Comparison of ENCODE assay signal across 9 mouse cellular contexts in the genomic region with DNA sequence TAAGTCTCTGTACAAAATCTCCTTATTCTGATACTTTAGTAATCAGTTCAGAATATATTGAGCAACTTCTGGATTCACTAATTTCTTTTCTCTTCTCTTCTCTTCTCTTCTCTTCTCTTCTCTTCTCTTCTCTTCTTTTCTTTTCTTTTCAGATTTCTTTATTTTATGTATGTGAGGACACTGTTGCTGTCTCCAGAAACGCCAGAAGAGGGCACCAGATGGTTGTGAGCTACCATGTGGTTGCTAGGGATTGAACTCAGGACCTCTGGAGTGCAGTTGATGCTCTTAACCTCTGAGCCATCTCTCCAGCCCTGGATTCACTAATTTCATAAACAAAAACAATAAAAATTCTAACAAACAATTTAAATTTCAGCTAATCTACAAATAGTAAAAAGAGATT. TPM values are rescaled to one million over a fixed set of nuclear protein-coding genes. Genes with fewer than 3 reads are reported as not detected.
A peak's percentile ranks its signal among the peaks of the same experiment; 100 is the strongest.
DNase-seq lines count a peak whose midpoint lies in the region; ATAC-seq and TF ChIP-seq lines count a peak whose summit lies in the region.
"Had no signal": no experiment of that assay in that cellular context is flagged by ENCODE, and none has a peak within 500 bp of the region (broad histone marks: within the 10 kb centered on the region; RNA-seq: fewer than 3 reads in every experiment).

No protein-coding gene starts in this region.

- H3K27me3 ChIP-seq in intestine, postnatal 0 days (replicated peaks; ENCODE audit: control insufficient read depth, insufficient read depth, low read length) = peaks cover 70% of the 10 kb centered on the region
- H3K27me3 ChIP-seq in intestine, embryonic 16.5 days (replicated peaks; ENCODE audit: control insufficient read depth, insufficient read depth, low read length) = peaks cover 25% of the 10 kb centered on the region
- no peaks in the 10 kb centered on the region for H3K27me3 ChIP-seq in forebrain, embryonic 15.5 days
- H3K27me3 ChIP-seq: limb, embryonic 12.5 days had no signal

- H3K27ac ChIP-seq in intestine, postnatal 0 days (ENCODE audit: low read depth, low read length) = no peak overlapping the region
- H3K27ac ChIP-seq in intestine, embryonic 16.5 days (ENCODE audit: low read length) = no peak overlapping the region
- no peak overlapping the region for H3K27ac ChIP-seq in cortical plate, adult 2 months (ENCODE audit: insufficient read depth, low read length)
- H3K27ac ChIP-seq in forebrain, embryonic 15.5 days (replicated peaks) = no peak overlapping the region
- H3K27ac ChIP-seq: limb, embryonic 12.5 days had no signal

- TF ChIP-seq CTCF in intestine, postnatal 0 days (IDR thresholded peaks at IDR 0.05; ENCODE audit: low read depth) = peak; percentile 80
- peak; percentile 70 for TF ChIP-seq CTCF in cortical plate, adult 2 months (IDR thresholded peaks at IDR 0.05; ENCODE audit: extremely low read depth, insufficient read depth, low read length)

- no peaks in the 10 kb centered on the region for H3K9me3 ChIP-seq in intestine, postnatal 0 days (ENCODE audit: control insufficient read depth)
- no peaks in the 10 kb centered on the region for H3K9me3 ChIP-seq in intestine, embryonic 16.5 days (ENCODE audit: control insufficient read depth, low read length)
- no peaks in the 10 kb centered on the region for H3K9me3 ChIP-seq in forebrain, embryonic 15.5 days
- H3K9me3 ChIP-seq: limb, embryonic 12.5 days had no signal

- no peak for ATAC-seq in intestine, postnatal 0 days
- ATAC-seq in intestine, embryonic 16.5 days = no peak
- ATAC-seq in forebrain, embryonic 15.5 days (replicated peaks) = no peak

- peak; percentile 8 to 27 for DNase-seq in CD8-positive naive resting alpha-beta T cell, adult 2 months (ENCODE audit: low read depth in 2 of 2, low spot score in 2 of 2)
- DNase-seq in NIH3T3 (ENCODE audit: low read depth) = peak; percentile 76
- DNase-seq in layer of hippocampus, postnatal 14 days (ENCODE audit: low spot score in 2 of 2) = peak; percentile 42 to 66
- peak; percentile 63 to 75 for DNase-seq in right cerebral cortex, postnatal 10 days (ENCODE audit: low spot score in 2 of 2)

- H3K9ac ChIP-seq in intestine, postnatal 0 days (ENCODE audit: low read depth, low read length) = no peak overlapping the region
- H3K9ac ChIP-seq in intestine, embryonic 16.5 days (ENCODE audit: low read depth, low read length) = no peak overlapping the region
- H3K9ac ChIP-seq in forebrain, embryonic 15.5 days (replicated peaks) = no peak overlapping the region
- H3K9ac ChIP-seq: limb, embryonic 12.5 days had no signal

- no peak overlapping the region for H3K4me2 ChIP-seq in intestine, postnatal 0 days (replicated peaks; ENCODE audit: low read depth)
- H3K4me2 ChIP-seq in intestine, embryonic 16.5 days (ENCODE audit: low read depth, low read length) = no peak overlapping the region
- H3K4me2 ChIP-seq in forebrain, embryonic 15.5 days (replicated peaks) = no peak overlapping the region
- H3K4me2 ChIP-seq: limb, embryonic 12.5 days had no signal

- H3K4me3 ChIP-seq in intestine, postnatal 0 days (ENCODE audit: low read depth, low read length) = no peak overlapping the region
- H3K4me3 ChIP-seq in intestine, embryonic 16.5 days (ENCODE audit: low read length) = no peak overlapping the region
- no peak overlapping the region for H3K4me3 ChIP-seq in cortical plate, adult 2 months (ENCODE audit: insufficient read depth, low read length)
- H3K4me3 ChIP-seq in forebrain, embryonic 15.5 days = no peak overlapping the region
- H3K4me3 ChIP-seq: limb, embryonic 12.5 days had no signal

- H3K4me1 ChIP-seq in intestine, postnatal 0 days (replicated peaks; ENCODE audit: control insufficient read depth, insufficient read depth, low read length) = no peaks in the 10 kb centered on the region
- H3K4me1 ChIP-seq in intestine, embryonic 16.5 days (ENCODE audit: control insufficient read depth, insufficient read depth, low read length) = no peaks in the 10 kb centered on the region
- no peaks in the 10 kb centered on the region for H3K4me1 ChIP-seq in cortical plate, adult 2 months (ENCODE audit: control insufficient read depth, insufficient read depth, low read length)
- H3K4me1 ChIP-seq in forebrain, embryonic 15.5 days = no peaks in the 10 kb centered on the region
- H3K4me1 ChIP-seq: limb, embryonic 12.5 days had no signal

- H3K36me3 ChIP-seq in intestine, postnatal 0 days (ENCODE audit: control insufficient read depth, insufficient read depth) = no peaks in the 10 kb centered on the region
- H3K36me3 ChIP-seq in intestine, embryonic 16.5 days (ENCODE audit: control insufficient read depth, insufficient read depth, low read length) = no peaks in the 10 kb centered on the region
- H3K36me3 ChIP-seq in forebrain, embryonic 15.5 days = no peaks in the 10 kb centered on the region
- H3K36me3 ChIP-seq: limb, embryonic 12.5 days had no signal

- 3% methylated on average over 1 of the region's 1 CpGs for WGBS in intestine, postnatal 0 days
- 0% methylated on average over 1 of the region's 1 CpGs for WGBS in intestine, embryonic 16.5 days
- 3% methylated on average over 1 of the region's 1 CpGs for WGBS in forebrain, embryonic 15.5 days

- TF ChIP-seq POLR2A in cortical plate, adult 2 months (IDR thresholded peaks at IDR 0.05; ENCODE audit: extremely low read depth, insufficient read depth, low read length) = no peak

RNA-seq across cellular contexts. Expression of a gene that starts 29.4 kb away (rescaled TPM):
- 1.3 and 1.6 TPM in 2 replicates for polyA plus RNA-seq in intestine, postnatal 0 days (2015; fragmentation: Nextera tagmentation; extraction: Ambion mirVana)
- polyA plus RNA-seq in intestine, embryonic 16.5 days (2015; fragmentation: Nextera tagmentation; extraction: Ambion mirVana) = 2.1 and 2.4 TPM in 2 replicates
- polyA plus RNA-seq in cortical plate, adult 2 months (2012; rRNA removed) = 1.2 and 1.8 TPM in 2 replicates
- total RNA-seq in layer of hippocampus, postnatal 14 days (2021) = 1 to 10 TPM; 3.3 to 3.8 TPM
- 0.32 and 0.75 TPM in 2 replicates for polyA plus RNA-seq in forebrain, embryonic 15.5 days (2015; fragmentation: Nextera tagmentation; extraction: Ambion mirVana)

RNA-seq across cellular contexts. Expression of a gene that starts 40.8 kb away (rescaled TPM):
- not detected in 2 replicates for polyA plus RNA-seq in intestine, postnatal 0 days (2015; fragmentation: Nextera tagmentation; extraction: Ambion mirVana)
- polyA plus RNA-seq in intestine, embryonic 16.5 days (2015; fragmentation: Nextera tagmentation; extraction: Ambion mirVana) = not detected in 2 replicates
- polyA plus RNA-seq in cortical plate, adult 2 months (2012; rRNA removed) = not detected in 2 replicates
- total RNA-seq in layer of hippocampus, postnatal 14 days (2021) = under 1 TPM in 1 of 2 experiments, not detected in 1; 0.43 TPM
- polyA plus RNA-seq in forebrain, embryonic 15.5 days (2015; fragmentation: Nextera tagmentation; extraction: Ambion mirVana) = not detected in 2 replicates
- polyA plus RNA-seq: limb, embryonic 12.5 days had no signal

RNA-seq across cellular contexts. Expression of a gene that starts 49.4 kb away (rescaled TPM):
- polyA plus RNA-seq in intestine, postnatal 0 days (2015; fragmentation: Nextera tagmentation; extraction: Ambion mirVana) = 0.31 and 0.42 TPM in 2 replicates
- 0.24 and 0.32 TPM in 2 replicates for polyA plus RNA-seq in intestine, embryonic 16.5 days (2015; fragmentation: Nextera tagmentation; extraction: Ambion mirVana)
- 0.50 and 0.72 TPM in 2 replicates for polyA plus RNA-seq in cortical plate, adult 2 months (2012; rRNA removed)
- total RNA-seq in layer of hippocampus, postnatal 14 days (2021) = 1 to 10 TPM; 2.3 to 2.7 TPM
- 0.08 and 0.15 TPM in 2 replicates for polyA plus RNA-seq in forebrain, embryonic 15.5 days (2015; fragmentation: Nextera tagmentation; extraction: Ambion mirVana)

RNA-seq across cellular contexts. Expression of a gene that starts 50.7 kb away (rescaled TPM):
- 36.7 and 48.3 TPM in 2 replicates for polyA plus RNA-seq in intestine, postnatal 0 days (2015; fragmentation: Nextera tagmentation; extraction: Ambion mirVana)
- 62.9 and 68.1 TPM in 2 replicates for polyA plus RNA-seq in intestine, embryonic 16.5 days (2015; fragmentation: Nextera tagmentation; extraction: Ambion mirVana)
- polyA plus RNA-seq in cortical plate, adult 2 months (2012; rRNA removed) = 65.7 and 67.6 TPM in 2 replicates
- 10 to 100 TPM; 35.4 to 45.6 TPM for total RNA-seq in layer of hippocampus, postnatal 14 days (2021)
- 23.7 and 24.6 TPM in 2 replicates for polyA plus RNA-seq in forebrain, embryonic 15.5 days (2015; fragmentation: Nextera tagmentation; extraction: Ambion mirVana)

RNA-seq across cellular contexts. Expression of a gene that starts 51.3 kb away (rescaled TPM):
- 2.8 and 3.2 TPM in 2 replicates for polyA plus RNA-seq in intestine, postnatal 0 days (2015; fragmentation: Nextera tagmentation; extraction: Ambion mirVana)
- 3.0 and 3.4 TPM in 2 replicates for polyA plus RNA-seq in intestine, embryonic 16.5 days (2015; fragmentation: Nextera tagmentation; extraction: Ambion mirVana)
- 66.7 and 72.9 TPM in 2 replicates for polyA plus RNA-seq in cortical plate, adult 2 months (2012; rRNA removed)
- 10 to 100 TPM; 39.5 to 41.9 TPM for total RNA-seq in layer of hippocampus, postnatal 14 days (2021)
- 4.1 and 5.3 TPM in 2 replicates for polyA plus RNA-seq in forebrain, embryonic 15.5 days (2015; fragmentation: Nextera tagmentation; extraction: Ambion mirVana)

Comparison
In these comparisons a context has a peak if more than half of its experiments do, and no peak if none do; other contexts are left out.
1. DNase-seq: peak in every context shown above with its lines; median percentile 76 in NIH3T3; 69 in right cerebral cortex, postnatal 10 days; 54 in layer of hippocampus, postnatal 14 days; 18 in CD8-positive naive resting alpha-beta T cell, adult 2 months.